Mouse (Mus musculus): ENCODE data around the gene Gm20517.
"Not testable (repeated sequence)": the region's sequence is repeated elsewhere in the genome, so short reads cannot be mapped to it uniquely, and the experiment has no call there.

Gm20517 gene

DNA sequence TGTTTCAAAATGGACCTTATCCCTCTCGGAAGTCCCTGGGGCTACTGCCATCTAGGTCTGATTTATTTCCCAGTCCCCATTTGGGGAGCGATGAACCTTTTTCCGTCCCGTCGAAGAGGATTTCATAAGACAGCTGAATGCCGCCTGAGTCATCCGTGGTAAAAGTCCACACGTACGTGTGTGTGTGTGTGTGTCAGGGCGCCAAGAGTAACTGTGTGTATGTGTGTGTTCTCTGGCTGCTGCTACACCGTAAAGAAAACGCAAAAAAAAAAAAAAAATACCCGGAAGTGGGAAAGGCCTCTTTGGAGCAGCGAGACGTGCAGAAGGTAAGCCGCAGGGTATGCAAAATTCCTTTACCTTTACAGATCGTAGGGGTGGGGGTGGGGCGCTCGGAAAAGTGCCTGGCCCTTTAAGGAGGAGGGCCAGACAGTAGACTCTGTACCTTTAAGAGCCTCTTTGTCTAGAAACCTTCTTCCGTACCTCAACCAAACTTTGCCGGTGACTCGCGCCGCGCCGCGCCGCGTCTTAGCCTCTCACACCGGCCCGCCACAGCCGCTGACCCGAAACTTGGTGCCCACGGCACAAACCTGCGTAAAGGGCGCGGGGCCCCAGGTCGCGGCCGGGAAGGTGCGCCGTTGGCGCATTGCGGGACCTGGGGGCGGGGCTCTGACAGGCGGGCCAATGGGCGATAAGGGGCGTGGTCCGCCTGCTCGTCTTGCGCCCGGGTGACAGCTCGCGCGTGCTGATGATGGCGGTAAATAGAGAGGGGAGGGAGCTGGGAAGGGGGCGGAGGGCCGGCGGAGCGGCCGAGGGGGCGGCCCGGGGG is 17.7 kb downstream of the Gm20517 start:
- DNase-seq (ENCODE audit: low spot score), result peak; percentile 98

DNA sequence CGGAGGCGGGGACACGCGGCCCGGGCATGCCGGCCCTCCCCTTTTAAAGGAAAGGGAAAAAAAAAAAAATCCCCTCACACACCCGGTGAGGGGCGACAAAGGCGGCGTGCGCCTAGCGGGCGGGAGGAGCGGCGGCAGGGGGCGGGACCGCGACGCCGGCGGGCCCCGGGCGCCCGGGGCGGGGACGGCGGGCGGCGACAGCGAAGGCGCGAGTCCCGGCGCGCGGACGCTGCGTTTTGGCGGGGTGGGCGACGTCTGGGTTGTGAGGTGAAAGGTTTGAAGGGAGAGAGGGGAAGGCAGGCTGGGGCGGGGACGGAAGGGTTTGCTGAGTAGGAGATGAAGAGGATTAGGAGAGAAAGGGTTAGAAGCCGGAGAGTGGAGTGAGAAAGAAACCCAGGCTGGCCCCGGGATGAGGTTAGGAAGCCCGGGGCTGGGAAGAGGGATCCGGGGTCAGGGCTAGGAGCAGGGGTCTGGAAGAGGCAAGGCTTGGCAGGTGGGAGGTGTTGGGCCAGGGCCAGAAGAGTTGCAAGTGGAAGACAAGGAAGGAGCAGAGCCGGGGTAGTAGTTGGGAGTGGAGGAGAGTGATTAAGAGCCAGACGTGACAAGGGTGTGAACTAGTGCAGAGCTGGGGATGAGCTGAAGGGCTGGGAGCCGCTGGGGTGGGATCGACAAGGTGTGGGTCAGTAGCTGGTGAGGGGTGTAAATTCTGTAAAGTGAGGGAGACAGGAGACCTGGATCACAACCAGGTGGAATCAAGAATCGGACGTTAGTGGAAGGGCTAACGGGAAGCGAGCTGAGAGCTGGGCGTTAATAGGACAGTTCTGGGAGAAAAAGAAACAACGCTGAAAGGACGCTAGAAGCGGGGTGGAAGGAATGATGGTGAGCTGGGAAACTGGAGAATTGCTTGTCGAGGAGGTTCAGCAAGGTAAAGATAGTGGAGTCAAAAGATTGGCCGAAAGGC is 18.6 kb downstream of the Gm20517 start:
- DNase-seq (ENCODE audit: low spot score), result peak; percentile 81

DNA sequence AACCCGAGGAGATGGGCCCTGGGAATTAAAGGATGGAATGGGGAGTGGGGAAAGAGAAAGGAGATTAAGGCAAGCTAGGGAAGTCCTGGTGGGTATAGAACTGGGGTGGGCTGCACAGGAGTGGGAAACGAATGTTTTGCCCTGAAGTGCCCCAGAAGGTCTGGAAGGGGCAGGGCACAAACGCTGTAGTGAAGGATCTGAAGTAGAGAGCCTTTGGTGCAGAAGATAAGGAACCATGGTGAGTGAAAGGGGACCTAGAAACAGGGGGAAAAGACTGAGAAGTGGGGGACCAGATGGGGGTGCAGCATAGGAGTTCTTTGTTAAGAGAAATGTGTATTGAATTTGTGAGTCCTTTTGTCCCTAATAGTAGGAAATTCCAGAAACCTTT is 19.3 kb downstream of the Gm20517 start, which contains the start of gene Usp49:
Gene Usp49, plus strand, starts transcription at position 13 of the 388 bp plus-strand sequence.
- DNase-seq (ENCODE audit: low spot score), result no peak

DNA sequence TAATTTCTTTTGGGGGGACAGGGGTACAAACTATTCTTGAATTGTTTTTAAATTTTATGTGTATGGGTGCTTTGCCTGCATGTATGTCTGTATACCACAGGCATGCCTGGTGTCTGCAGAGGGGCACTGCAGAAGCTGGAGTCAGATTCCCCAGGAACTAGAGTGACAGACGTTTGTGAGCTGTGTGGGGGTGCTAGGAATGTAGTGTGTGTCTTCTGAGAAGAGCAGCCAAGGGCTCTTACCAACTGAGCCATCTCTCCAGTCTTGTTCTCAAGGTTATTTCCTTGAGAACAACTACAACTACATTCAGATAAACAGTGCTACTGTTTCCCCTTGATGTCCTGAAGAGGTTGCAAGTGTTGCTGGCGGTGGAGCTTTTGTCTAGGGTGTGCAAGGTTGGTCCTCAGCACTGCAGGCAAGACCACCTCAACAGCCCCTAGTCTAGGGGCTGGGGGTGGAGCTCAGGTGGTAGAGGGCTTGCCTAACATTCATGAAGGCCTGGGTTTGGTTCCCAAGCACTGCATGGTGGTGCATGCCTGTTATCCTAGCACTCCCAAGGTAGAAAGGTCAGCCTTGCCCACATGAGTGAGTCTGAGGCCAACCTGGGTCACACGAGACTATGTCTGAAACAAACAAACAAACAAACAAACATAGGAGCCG is 20.9 kb downstream of the Gm20517 start:
- no peak for DNase-seq (ENCODE audit: low spot score)

DNA sequence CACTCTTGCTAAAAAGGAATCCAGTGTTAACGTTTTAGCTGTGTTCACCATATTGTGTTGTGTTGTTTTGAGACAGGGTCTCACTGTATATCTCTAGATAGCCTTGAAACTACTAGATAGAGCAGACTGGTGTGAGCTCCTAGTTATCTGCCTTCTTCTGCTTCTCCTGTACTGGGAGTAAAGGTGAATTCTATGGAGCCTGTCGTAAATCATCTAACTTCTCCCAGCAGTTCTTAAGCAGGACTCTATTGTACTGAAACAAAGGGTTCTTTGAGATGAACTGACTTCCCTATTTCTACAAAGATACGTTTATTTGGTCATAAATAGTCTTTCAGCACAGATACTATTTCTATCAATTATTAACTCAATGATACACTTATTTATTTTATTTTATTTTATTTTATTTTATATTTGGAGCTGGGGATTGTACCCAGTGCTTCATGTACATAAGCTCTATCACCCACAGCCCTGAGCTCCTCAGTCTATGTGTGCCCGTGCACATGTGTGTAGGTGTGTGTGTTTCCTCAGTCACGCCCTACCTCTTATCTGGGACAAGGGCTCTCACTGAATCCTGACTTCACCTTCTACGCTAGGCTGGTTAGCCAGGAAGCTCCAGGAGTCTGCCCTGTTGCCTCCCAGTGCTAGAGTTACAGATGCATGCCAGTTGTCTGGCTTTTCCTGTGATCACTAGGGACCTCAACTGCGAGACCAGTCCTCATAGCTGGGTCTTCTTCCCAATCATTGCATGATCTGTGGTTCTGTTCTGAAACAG is 22.8 kb downstream of the Gm20517 start:
- DNase-seq (ENCODE audit: low spot score), result no peak

DNA sequence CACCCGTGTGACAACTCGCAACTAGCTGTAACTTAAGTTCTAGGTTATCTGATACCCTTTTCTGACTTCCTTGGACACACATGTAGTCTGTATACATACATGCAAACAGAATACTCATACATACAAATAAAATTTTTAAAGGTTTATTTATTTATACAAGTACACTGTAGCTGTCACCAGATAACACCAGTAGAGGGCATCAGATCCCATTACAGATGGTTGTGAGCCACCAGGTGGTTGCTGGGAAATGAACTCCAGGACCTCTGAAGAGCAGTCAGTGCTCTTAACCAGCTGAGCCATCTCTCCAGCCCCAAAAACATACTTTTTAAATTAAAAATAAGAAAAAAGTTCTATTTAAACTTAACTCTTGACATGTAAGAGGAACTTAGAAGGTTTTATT is 31.6 kb downstream of the Gm20517 start:
- no peak for DNase-seq (ENCODE audit: low spot score)

DNA sequence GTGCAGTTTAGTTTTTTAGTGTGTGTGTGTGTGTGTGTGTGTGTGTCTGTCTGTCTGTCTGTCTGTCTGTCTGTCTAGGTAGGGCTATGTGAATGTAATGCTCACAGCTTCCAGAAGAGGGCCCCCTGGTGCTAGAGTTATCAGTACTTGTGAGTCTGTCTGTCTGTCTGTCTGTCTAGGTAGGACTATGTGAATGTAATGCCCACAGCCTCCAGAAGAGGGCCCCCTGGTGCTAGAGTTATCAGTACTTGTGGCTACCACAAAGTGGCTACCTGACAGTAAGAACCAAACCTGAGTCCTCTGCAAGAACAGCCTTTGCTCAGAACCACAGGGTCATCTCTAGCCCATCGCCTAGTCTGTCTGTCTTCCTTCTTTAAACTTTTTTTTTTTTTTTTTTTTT is 35.3 kb downstream of the Gm20517 start:
- DNase-seq (ENCODE audit: low spot score), result peak; percentile 75

DNA sequence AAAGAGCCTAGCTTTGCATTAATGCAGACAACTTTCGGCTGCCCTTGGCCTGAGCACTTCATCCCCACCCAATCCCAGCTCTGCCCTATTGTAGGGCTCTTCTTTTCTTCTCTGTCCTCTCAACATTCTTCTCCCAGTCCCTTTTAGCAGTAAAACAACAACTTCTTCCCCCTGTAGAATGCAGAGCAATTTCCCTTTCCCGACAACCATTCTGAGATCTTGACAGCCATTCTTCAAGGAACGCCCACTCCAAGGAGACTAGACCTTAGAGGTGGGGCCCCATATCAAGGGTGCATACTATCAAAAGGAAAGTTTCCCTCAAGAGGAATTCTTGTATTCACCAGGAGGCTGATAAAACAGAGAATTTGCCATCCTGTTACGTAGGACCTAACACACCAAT is 37.6 kb downstream of the Gm20517 start:
- DNase-seq (ENCODE audit: low spot score), result no peak

DNA sequence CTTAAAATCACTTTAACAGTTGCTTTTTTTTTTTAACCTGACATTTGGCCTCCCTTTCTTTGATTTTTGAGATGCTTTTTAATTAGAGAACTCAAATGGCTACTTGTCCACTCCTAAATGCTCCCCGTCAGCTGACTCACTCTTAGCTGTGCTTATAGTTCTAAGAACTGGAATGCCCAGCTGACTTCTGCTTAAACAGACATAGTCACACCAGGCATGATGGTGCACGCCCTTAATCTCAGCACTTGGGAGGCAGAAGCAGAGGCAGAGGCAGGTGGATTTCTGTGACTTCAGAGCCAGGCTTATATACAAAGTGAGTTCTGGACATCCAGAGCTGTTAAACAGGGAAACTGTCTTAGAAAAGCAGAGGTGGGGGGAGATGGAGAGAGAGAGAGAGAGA is 40.6 kb downstream of the Gm20517 start:
- no peak for DNase-seq (ENCODE audit: low spot score)

DNA sequence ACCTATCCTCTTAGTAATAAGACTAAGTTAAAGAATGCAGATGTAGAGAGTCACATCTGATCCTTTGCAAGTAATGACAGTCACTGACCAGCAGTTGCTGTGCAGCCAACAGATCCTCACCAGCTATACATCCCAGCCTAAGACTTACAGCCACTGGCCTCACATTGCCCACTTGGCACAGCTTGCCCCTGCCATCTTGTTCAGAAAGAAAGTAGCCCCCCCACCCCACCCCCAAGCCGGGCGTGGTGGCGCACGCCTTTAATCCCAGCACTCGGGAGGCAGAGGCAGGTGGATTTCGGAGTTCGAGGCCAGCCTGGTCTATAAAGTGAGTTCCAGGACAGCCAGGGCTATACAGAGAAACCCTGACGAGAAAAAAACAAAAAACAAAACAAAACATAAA is 43.0 kb downstream of the Gm20517 start:
- DNase-seq (ENCODE audit: low spot score), result not testable (repeated sequence)

DNA sequence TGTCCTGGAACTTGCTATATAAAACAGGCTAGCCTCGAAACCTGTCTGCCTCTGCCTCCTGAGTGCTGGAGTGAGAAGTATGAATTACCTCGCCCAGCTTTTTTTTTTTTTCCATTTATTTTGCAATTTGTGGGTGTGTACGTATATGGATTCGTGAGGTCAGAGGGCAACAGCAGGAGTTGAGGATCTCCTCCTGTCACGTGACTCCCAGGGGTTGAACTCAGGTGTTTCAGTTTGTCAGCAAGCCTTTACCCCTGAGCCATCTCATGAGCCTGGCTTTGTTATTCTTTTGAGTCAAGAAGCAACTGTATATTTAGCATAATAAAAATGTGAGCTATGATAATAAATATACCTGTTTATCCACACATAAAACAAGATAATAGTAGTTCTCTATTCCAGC is 44.3 kb downstream of the Gm20517 start:
- no peak for DNase-seq (ENCODE audit: low spot score)

DNA sequence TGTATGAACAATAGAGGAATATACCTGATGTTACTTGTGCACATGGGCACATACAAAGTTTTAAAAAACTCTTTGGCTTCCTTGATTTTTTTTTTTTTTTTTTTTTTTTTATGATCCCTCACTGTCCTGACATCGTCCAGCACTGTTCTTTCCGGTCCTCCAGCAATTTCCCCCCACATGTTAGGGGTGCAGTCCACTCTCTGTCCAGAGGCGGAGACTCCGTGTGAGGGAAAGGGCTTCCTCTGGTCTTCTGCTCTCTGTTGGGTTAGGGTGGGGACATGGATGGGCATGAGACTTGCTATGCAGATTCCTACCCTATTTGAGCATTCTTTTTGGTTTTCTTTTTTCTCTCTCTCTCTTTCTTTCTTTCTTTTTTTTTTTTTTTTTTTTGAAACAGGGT is 46.5 kb downstream of the Gm20517 start:
- DNase-seq (ENCODE audit: low spot score), result no peak

DNA sequence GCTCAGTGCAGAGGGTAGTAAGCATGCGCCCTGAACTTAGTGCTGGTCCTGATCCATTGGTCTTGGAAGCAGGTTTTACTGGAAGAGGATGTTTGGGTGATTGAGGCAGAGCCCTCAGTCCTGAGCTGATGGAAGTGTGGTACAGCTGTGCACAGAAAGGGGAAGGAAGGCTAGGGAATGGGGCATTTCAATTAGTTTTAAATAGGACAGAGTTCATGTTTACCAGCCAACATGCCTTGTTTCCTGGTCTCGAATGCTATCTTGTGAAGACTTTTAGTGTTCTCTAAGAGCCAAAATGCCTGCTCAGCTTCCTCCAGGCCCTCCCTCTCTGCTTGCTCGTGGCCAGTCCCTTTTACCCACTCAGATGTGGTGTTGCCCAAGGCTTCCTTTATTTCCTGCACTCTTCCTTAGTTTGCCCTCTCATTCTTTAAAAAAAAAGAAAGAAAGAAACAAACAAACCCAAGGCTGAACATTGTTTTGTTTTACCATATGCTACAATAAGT is 47.4 kb downstream of the Gm20517 start:
- DNase-seq (ENCODE audit: low spot score), result no peak

DNA sequence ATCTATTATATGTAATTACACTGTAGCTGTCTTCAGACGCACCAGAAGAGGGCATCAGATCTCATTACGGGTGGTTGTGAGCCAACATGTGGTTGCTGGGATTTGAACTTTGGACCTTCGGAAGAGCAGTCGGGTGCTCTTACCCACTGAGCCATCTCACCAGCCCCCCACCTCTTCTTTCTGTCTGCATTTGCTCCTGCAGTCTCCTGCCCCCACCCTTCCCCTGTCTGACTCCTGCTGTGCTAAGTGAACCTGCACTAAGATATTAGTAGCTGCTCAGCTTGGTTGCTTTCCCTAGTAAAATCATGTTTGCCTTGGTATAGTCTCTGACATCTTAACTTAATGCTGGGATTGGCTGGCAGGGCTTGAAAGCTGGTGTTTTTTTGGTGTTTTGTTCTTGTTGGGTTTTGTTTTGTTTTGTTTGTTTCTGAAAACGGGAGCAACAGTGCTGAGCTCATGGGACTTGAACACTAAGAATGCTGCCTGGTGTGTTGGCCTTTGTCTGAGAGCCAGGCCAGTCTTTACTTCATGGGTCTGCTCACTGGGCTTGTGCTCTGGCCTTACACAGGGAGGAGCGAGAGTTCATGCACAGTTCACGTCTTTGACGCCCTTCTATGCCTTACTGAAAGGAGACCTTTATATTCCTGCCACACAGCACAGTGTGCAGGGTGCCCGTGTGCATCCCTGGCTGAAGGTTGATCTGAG is 51.8 kb downstream of the Gm20517 start:
- DNase-seq (ENCODE audit: low spot score), result no peak

DNA sequence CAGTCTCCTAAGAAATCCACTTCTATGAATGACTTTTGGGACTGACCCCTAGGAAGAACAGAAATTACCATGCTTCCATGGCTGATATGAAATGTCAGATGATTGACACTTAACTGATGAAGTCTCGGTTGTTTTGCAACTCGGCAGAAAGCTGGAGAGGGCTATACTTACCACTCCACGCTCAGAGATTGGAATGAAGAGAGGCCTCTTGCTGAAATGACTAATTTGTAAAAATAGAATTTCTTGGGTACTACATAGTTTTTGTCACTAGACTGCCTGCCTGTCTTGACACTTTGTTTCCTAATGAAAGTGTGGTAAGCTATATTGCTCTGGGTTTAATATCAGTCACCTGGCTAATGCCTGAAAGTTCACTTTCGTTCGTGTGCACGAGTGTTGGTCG is 53.1 kb downstream of the Gm20517 start:
- no peak for DNase-seq (ENCODE audit: low spot score)

DNA sequence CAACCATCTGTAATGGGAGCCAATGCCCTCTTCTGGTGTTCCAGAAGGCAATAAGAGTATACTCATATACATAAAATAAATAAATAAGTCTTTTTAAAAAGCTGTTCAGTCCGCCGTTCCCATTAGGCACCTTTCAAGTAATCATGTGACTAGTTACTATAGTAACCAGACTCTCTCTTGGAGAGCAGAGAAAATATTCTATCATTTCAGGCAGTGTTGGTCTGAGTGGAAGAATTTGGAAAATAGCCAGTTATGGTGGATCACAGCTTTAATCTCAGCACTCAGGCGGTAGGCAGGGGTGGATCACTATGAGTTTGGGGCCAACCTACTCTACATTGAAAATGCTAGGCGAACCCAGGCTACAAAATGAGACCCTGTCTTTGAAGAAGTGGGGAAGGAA is 57.8 kb downstream of the Gm20517 start:
- DNase-seq (ENCODE audit: low spot score), result no peak

DNA sequence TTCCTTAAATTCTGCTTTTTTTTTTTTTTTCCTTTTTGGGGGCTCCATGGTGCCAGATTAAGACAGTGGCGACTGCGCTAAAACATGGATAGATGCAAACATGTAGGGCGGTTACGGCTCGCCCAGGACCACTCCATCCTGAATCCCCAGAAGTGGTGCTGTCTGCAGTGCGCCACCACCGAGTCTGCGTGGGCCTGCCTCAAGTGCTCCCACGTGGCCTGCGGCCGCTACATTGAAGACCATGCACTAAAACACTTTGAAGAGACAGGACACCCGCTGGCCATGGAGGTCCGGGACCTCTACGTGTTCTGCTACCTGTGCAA is 60.6 kb downstream of the Gm20517 start:
- DNase-seq (ENCODE audit: low spot score), result no peak

DNA sequence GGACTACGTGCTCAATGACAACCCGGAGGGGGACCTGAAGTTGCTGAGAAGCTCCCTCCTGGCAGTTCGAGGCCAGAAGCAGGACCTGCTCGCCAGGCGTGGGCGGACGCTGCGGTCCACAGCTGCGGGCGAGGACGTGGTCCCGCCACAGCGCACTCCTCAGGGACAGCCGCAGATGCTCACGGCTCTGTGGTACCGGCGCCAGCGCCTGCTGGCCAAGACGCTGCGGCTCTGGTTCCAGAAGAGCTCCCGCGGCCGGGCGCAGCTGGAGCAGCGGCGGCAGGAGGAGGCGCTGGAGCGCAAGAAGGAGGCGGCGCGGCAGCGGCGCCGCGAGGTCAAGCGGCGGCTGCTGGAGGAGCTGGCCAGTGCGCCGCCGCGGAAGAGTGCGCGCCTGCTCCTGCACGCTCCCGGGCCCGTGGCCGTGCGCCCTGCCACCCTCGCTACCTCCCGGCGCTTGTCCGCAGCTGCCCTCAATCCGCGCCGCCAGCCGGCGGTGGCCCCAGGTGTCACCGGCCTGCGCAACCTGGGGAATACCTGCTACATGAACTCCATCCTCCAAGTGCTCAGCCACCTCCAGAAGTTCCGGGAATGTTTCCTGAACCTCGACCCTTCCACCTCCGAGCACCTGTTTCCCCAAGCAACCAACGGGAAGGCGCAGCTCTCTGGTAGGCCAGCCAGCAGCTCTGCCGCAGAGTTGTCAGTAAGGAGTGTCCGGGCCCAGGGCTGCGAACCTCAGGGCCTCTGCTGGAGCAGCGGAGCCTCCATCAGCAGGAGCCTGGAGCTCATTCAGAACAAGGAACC is 61.1 kb downstream of the Gm20517 start:
- DNase-seq (ENCODE audit: low spot score), result peak; percentile 77

DNA sequence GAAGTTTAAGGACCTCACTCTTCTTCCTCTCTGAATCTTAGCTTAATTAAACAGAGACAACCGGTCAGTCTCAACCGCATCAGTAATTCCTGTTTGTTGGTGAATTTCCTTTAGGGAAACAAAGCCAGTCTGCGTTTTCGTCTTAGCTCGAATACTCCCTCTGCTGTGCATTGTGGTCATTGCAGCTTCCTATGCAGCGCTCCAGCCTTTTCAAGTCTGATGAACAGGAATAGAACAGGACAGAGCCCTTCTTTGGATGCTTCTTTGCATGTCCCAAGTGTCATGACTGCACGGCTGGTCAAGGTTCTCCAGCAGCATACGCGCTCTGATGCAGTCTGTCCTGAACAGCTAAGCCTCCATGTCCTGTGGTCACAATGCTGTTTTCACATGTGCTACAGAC is 65.2 kb downstream of the Gm20517 start:
- DNase-seq (ENCODE audit: low spot score), result peak; percentile 85

DNA sequence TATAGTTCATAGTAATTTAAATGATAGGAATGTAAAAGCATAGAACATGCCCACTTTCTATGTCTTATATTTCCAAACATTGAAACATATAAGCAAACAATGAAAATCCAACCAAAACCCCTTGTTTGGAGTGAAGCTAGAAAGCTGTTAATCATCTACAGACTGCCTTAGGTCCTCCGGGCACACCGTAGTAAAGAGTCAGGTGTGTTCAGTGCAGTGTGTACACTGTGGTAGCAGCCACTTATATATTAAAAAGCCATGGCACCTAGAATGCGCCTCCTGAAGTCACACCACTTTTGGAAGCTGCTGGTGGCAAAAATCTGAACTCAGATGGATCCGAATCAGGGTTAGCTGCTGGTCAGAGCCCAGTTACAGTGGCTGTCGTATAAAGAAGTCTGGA is 66.8 kb downstream of the Gm20517 start:
- no peak for DNase-seq (ENCODE audit: low spot score)

All from testis, postnatal 10 days (tissue).